Mouse (Mus musculus) ovary, postnatal 10 days (tissue): ENCODE data around the gene Atp6v1fnb.

Experiments
- DNase-seq: peaks from one replicate; pipeline ENCODE4 v3.0.0; 2022; ENCODE audit warnings: low spot score

Gene Atp6v1fnb

DNA sequence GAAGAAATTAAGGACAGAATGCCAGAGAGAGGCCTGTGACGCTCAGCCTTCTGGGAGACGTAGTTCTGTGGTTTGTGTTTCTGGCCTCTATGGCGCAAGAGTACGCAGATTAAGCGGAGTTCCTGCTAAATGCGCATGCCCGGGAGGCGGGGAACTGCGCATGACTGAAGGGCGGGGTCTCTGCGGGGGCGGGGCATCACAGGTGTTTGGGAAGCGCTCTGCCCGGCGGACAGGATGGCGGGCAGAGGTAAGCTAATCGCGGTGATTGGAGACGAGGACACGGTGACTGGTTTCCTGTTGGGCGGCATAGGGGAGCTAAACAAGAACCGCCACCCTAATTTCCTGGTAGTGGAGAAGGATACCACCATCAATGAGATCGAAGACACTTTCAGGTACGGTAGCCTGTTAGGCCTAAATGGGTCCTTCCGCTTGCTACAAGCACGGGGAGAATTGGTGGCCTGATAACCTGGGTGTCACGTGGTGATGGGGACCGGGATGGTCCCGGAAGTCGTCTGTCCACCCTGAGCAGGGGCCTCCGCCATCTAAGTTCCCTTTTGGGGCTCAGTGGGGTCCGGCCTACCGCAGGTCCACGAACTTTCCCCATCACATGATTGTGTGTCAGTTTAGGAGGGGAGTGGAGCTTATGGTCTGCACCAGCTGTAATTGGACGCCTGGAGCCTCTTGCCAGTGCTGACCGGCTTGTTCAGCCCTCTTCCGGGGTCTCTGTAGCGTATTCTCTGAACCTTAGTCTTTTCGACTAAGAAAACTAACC is 3.5 kb upstream of the Atp6v1fnb start, which contains the start of gene Atp6v1f:
TSS of gene Atp6v1f (plus strand) at position 136 of the 772 bp plus-strand sequence.
- peak; percentile 73 for DNase-seq

DNA sequence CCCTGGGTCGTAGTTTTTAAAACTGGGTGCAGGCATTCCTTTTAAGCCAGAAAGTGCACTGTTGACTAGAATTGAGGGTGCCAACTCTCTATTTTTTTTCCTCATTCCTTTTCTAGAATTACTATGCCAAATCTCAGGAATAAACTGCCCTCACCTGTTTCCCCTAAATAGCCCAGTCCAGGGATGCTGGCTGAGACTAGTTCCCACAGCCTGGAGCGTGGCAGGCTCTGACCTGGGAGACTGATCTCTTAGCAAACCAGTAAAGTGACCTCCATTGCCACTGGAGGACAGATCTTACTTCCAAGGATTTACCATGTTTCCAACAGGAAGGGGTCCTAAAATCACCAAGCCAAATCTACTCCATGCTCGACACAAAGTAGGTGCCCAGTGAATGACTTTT is 2.4 kb upstream of the Atp6v1fnb start:
- no peak for DNase-seq

DNA sequence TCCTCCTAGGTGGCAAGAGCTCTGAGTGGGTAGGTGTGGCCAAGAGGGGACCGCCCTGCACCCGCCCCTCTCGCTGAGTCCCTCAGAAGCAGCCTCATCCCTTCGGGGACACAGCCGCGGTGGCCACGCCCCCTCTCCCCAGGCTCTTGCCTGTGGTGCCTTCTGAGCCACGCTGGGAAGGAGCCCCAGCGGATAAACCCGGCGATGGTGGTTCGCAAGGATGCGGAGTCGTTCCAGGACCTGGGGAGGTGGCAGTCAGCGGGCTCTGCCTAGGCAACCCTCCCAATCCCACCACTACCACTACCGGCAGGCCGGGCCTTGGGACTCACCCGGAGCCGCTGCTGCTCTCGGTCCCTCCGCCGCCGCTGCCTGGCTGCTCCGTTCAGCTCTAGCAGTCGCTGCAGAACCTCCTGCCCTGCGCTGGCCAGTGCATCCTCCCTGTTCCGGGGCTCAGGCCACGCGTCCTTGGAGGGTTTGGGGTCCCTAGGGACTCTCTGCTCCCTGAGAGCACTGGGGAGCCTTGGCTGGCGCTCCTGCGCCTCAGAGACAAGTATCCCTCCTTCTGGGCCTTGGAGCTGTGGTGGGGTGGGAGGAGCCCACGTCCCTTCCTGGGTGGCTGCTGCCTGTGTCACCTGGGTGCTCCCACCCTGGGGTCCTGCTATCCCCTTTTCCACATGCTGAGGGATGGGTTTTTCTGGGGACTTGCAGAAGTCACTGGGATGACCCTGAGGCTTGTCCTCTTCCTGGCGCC is 2.9 kb downstream of the Atp6v1fnb start:
- peak; percentile 29 for DNase-seq

DNA sequence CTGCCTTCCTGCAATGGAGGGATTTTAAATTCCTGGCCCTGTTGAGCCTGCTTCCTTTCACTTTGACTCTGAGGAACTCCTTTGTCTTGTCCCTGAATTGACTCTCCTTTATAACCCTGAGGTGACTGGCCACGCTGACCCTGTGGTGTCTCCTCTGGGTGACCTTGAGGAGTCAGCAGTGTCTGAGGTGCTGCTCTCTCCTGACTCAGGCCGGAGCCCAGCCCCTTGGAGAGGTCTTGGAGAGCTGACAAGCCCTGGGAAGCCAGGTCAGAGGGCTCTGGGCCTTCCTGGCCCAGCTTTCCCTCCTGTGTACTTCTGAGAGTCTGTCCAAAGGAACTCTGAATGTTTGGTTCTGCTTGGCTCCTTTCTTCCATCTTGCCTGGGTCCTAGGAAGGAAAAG is 3.5 kb downstream of the Atp6v1fnb start:
- no peak for DNase-seq

DNA sequence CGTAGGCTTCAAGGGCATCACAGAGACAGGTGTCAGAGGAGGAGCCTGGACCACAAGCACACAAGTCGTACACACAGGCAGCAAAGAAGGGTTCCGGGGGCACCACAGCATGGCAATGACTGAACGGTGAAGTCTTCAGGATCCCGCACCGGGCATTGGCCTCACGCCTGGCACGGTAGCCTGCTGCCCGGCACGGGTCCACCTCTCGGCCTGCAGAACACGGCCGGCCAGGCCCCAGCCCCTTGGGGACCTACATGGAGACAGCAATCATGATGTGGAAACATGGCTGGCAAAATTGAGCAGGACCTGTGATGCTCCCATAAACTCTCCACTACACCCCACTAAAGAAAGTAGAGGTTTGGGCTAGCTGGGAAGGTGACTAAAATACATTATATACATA is 11.5 kb downstream of the Atp6v1fnb start:
- no peak for DNase-seq

DNA sequence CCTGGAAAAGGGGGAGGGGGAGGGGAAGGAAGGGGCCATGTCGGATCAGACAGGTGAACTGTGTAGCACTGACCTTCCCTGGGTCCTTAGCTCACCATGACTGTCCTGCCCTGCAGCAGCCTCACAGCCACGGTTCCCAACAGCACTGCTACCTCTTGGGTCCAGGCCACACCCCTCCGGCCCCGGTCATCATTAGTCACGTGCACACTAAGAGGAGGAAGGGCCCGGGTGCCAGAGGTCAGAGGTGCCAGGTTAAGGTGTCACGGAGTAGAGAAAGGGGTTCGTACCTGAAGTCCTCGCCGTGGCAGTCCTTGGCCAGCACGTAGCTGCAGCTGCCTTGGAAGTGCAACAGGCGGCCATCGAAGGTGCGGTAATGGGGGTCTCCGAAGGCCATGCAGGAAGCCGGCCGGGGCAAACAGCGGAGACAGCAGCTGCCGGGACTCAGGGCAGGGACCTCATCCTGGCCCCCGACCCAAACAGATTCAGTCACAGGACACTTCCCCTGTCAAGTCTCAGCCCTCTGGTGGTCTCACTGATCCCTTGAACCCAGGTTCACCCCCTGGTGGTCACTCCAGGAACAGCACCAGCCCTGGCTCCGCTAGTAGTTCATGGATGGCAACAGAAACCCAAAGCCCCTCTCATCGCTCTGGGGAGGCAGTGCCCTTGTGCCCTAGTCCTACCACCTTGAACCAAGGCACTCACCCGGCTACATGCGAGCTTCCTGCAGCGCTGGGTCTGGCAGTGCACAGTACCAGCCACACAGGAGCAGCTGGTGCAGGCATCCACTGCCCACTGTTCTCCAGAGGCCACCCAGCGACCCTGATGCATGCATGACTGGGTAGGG is 13.7 kb downstream of the Atp6v1fnb start:
- peak; percentile 66 for DNase-seq

DNA sequence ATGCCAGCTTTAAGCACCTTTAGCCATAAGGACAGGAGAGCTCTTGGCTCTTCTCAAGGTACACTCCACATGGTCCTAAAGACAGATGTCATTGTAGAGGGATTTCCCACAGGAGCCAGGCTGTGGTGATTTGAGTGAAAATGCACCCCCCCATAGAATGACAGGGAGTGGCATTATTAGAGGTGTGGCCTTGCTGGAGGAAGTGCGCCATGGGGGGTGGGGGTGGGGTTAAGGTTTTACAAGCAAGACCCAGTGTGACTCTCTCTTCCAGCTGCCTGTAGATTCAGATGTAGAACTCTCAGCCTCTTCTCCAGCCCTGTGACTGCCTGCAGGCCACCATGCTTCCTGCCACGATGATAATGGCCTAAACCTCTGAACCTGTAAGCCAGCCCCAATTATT is 14.7 kb downstream of the Atp6v1fnb start:
- no peak for DNase-seq

DNA sequence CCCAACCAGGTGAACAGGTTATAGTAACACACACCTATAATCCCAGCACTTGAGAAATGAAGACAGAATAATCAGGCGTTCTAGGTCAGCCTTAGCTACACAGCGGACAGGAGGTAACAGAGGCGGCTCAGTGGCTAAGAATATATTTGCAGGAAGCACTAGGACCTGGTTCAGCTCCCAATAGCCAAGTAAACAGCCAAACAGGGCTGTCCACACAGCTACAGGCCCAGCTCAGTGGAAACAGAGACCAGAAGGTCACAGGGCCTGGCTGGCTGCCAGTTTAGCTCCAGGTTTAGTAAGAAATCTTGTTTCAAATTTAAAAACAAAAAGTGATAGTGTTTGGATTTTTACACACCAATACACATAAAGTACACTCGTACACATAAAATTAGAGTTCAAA is 22.9 kb downstream of the Atp6v1fnb start:
- DNase-seq: no peak

DNA sequence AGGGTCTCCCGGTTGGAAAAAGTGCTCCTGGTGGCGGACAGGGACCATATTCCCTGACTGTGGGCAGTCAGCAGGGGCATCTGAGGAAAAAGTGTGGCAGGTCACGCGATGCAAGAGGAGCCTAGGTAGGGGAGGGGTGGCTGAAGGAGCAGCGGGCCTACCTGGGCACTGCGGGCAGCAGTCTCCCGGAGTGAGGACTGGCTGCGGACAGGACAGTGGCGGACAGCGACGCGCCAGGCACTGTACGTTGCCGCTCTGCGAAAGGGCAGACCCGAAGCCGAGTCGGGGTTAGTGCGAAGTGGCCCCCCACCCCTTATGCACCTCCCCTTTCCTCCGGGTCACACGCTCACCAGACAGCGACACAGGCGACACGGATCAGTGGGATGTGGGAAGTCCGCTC is 25.0 kb downstream of the Atp6v1fnb start:
- no peak for DNase-seq

DNA sequence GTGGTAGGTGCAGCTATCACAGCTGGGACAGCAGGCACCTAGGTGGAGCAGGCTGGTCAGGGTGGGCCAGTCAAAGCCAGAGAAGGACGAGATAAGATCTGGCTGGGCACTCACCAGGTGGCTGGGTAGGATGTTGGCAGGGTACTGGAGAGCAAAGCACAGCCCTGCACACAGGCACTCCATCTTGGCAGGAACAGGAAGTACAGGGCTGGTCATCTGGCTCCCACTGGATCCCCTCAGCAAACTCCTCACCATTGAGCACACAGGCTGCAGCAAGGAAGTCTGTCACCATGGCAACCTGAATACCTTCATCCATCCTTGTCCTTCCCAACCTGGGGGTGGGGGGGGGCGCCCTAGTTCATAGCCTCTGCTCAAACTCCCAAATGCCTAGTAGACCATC is 26.6 kb downstream of the Atp6v1fnb start:
- no peak for DNase-seq

DNA sequence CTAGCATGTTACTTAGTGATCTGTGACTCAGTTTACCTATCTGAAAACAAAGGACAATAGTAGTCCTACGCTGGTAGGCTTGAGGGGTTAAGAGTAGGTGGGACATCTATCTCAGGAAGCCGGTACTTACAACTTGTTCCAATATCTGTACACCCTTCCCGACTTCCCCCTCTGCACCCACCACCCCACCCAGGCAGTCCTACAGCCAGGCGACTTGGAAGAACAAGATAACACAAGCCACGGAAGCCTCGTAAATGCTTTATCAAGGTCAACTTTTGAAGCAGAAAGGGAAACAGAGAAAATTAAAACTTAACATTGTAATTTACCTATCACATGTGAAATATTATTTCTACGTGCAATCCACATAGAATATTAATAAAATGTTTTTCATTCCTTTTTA is 28.9 kb downstream of the Atp6v1fnb start:
- DNase-seq: no peak

DNA sequence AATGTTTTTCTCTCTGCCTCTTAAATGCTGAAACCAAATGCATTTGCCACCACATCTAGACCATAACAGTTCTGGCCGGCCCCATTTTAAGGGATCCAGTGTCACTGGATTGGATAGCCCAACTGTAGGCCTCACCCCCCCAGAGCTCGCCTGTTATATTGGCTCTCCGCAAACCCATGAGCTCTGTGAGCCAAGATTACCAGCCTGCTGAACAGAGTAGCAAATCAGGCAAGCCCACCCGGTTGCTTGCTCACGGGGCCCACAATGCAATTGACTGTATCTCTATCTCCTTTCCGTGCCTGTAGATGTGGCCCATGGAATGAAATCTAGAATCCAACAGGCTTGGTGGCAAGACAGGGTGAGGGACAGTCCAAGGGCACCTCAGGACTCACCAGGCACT is 29.6 kb downstream of the Atp6v1fnb start:
- DNase-seq: no peak

DNA sequence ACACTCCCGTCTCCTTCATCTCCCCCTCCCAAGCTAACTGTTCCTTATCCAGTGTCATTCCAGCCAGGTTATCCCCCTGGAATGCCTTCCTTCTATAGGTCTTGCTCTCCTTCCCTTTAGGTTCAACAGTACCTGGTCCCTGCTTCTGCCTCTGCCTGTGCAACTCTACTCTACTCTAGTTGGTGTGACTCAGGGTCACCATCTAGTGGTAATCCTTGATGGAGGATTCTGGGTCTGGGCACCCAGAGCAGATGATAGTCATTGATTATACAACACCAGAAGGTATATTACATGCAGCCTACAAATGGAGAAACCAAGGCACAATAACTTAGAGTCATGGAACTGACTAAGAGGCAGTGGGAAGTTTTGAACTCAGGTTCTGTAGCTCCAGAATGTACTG is 30.4 kb downstream of the Atp6v1fnb start:
- no peak for DNase-seq

DNA sequence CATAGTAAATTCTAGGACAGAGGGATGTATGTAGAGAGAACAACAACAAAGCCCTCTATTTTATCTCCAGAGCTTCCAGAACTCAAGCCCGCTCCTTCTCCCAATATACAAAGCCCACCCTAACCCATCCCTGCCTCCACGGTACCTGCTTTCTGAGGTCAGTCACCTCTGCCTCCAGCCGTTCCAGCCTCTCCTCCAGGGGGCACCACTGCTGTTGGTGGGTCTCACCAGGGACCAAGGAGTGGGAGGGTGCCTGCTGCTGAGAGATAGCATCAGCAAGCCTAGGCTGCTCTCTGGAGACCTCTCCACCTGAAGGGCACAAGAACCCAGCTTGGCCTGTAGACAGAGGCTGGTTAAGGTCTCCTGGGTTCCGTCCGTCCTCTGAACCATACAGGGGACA is 34.3 kb downstream of the Atp6v1fnb start:
- no peak for DNase-seq

DNA sequence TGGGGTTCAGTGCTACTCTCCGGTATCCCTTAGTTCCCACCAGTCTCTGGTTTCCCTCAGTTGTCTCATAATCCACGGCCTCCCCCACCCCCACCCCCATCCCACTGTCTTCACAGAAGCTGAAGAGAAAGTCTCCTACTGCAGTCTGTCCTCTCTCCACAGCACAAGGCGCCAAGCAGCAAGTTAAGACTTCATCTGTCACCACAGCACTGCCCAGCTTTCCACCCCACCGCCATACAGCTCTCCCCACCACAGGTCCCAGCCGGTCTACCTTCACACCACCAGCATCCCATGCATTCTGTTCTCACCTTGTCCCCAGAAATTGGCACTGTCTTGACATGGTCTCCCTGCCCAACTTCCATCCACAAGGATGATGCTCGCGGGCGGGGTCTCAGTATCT is 35.6 kb downstream of the Atp6v1fnb start:
- DNase-seq: no peak

DNA sequence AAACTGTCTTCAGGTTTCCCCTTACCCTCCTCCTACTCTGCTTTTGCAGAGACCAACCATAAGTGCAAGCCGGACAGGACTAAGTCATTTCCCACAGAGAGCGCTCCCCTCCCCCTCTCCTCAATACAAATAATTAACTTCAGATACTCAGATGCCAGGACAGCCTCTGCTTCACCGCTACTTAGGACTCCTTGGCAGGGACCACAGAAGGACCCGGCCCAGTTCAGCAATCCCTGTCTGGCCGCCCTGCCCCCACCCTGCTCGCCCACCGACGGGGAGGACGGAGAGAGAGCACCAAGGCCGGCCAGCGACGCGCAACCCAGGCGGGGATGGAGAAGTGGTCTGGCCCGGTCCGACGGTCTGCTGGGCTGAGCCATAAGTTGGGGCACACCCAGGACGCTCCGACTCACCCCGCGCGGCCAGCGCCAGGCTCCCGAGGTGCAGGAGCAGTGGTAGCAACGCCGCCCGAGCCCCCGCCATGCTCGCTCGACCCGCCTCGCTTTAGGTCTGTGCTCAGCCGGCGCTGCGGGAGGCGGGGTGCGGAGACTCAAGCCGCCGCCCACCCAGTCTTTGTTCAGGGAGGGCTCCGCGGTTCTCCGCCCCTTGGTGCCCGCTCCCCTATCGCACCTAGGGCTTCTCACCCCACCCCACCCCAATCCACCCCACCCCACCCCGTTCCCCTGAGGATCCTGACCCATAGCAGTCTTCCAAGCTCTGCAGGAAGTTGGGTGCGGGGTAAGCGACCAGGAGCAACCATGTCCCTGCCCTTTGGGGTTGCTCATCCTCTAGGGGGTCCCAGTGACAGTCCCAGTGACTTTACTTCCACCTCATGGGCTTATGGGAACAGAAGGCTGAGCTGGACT is 36.4 kb downstream of the Atp6v1fnb start, which contains the start of gene Kcp:
TSS of gene Kcp (minus strand) at position 506 of the 863 bp plus-strand sequence.
- no peak for DNase-seq

DNA sequence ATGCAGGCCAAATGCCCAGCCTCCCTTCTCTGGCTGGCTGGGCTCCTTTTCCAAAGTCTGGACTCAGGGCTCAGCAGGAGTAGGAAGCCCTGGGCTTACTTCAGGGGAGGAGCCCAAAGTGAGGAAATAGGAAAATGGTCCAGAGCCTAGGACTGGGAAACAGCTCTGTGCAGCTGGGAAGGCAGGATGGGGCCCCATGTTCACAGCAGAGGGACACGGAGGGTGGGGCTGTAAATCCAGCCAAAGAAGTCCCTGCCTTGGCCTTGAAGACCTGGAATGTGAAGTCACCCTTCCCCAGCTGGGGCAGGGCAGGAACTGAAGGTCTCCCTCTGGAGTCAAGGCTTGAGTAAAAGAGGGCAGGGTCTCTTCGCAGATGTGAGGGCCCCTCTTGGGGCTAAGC is 37.8 kb downstream of the Atp6v1fnb start:
- no peak for DNase-seq

DNA sequence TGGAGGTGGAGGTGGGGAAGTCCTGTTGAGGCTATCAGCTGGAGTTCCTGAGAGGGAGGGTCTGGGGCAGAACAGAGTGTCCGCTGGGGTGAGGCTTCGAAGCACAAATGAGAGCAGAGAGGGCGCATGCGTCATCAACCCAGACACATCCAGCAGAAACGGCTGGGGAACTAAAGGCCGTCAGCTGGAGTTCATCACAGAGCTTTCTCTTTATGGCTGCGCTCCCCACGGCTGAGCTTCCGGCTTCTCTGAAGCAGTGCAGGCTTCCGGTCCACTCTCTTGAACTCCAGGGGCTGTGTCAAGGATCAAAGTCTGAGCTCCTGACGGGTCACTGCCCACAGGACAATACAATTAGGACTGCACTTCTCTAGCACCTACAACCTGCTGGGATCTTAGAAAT is 42.0 kb downstream of the Atp6v1fnb start:
- DNase-seq: no peak

DNA sequence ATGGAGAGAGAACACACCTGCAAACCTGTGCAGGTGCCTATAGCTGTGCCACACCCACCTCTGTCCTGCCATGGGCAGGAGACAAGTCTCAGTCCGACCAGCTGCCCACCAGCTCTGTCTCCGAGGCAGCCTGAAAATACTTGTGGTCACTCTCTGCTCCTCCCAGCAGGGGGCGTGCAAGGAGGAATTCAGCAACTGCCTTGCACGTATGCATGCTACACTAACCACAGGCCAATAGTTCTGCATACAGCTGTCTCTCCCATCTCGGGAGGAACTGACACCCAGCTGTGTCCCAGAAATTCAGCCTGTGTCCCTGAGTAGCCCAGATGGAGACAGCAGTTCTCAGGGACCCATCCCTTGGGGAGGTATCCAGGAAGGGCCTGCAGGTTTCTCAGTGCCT is 45.9 kb downstream of the Atp6v1fnb start:
- no peak for DNase-seq

DNA sequence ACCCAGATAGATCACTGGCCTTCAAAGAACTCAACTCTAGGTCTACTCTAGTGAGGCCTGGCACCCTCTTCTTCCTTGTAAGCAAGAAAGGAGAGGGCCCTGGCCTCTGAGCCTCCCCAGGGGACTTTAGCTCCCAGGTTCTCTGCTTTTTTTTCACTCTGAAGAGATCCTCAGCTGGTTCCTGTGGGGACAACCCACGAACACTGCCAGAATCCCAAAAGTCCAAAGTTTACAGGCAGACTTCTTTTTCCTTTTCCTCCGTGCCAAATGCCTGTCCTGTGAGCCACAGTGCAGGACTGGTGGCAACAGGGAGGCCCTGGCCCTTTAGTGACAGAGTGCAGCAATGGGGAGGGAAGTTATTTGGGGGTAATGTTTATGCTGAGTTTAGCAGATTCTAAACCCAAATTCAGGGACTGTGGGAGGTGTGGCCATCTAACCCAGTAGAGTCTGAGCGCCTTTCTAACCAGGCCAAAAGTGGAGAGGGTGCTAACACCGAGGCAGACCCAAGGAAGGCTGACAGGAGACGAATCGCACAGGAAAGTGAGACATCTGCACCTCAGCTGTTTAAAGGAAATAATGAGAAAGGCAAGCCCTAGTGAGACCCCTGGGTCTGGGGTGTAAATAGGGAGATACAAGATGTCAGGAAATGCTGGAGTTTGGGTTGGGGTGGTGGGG is 51.5 kb downstream of the Atp6v1fnb start:
- DNase-seq: no peak
